Mouse (Mus musculus) small intestine, adult 2 months (tissue): ENCODE results near the gene Kcnq2. TPM values are rescaled to one million over a fixed set of nuclear protein-coding genes. Genes with fewer than 3 reads are reported as not detected.

Experiments used
- H3K27ac ChIP-seq: fragments of 200-500 bp; 2 replicates; pipeline ENCODE4 v1.5.1; 2012; ENCODE audit warnings: low read depth, low read length, control low read depth, inconsistent platforms; ENCODE audit not compliant: insufficient read depth
- H3K27me3 ChIP-seq: fragments of 200-500 bp; 2 replicates; pipeline ENCODE4 v1.6.1; 2012; ENCODE audit warnings: mild to moderate bottlenecking, moderate library complexity, low read length, inconsistent platforms; ENCODE audit not compliant: control insufficient read depth, insufficient read depth
- H3K36me3 ChIP-seq: fragments of 200-500 bp; 2 replicates; pipeline ENCODE4 v1.6.1; 2012; ENCODE audit warnings: mild to moderate bottlenecking, low read length, control low read depth, inconsistent platforms; ENCODE audit not compliant: control insufficient read depth, insufficient read depth
- H3K4me1 ChIP-seq: fragments of 200-500 bp; 2 replicates; pipeline ENCODE4 v1.6.1; 2012; ENCODE audit warnings: low read length, inconsistent platforms, mixed read lengths; ENCODE audit not compliant: control insufficient read depth, insufficient read depth, insufficient read length
- H3K4me3 ChIP-seq: fragments of 200-500 bp; 2 replicates; pipeline ENCODE4 v1.5.1; 2012; ENCODE audit warnings: low read depth, mild to moderate bottlenecking, control low read depth, inconsistent platforms, low read length, moderate library complexity
- CTCF ChIP-seq: fragments of 200-500 bp; IDR thresholded peaks from 2 replicates; pipeline ENCODE4 v1.5.1; 2012; ENCODE audit warnings: low read depth, mild to moderate bottlenecking, control low read depth, inconsistent platforms, low read length, moderate library complexity, mixed read lengths; ENCODE audit not compliant: insufficient replicate concordance, insufficient read length; ENCODE audit errors: extremely low read depth
- POLR2A ChIP-seq: fragments of 200-500 bp; IDR thresholded peaks from 2 replicates; pipeline ENCODE4 v1.6.1; 2012; ENCODE audit warnings: low read depth, mild to moderate bottlenecking, control low read depth, inconsistent platforms, low read length, moderate library complexity
- WGBS: fragments of 180-500 bp; shearing (Covaris S2); methylation state at CpG from one replicate; pipeline ENCODE4 v1.1.7; 2018; 5-methylcytosine and 5-hydroxymethylcytosine counted together
- polyA plus RNA-seq: library from polyadenylated mRNA; depleted of rRNA; stranded (reverse); fragments of >200 nt; gene quantifications from 2 replicates; pipeline ENCODE4 v1.2.3, GENCODE M21; 2012

The Kcnq2 gene
- polyA plus RNA-seq, 1 experiment = 0.51 TPM

DNA sequence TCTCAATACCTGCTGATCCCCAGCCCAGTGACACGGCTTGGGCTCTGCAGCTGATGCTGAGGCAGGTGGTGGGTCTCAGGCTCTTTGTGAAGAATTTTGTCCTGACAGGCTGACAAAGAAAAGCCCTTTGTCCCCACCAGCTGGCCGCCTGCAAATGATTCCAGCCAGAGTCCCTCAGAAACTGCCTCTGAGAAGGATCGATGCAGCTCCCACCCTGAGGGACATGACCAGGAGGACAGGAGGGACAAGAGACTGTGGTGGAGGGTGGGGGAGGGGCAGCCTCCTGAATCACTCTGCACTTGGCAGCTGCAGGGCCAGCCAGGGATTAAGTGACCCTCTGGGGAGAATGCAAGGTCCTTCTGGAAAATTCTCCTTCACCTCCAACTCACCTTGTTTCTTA is 91.1 kb downstream of the Kcnq2 start:
- TF ChIP-seq CTCF = no peak
- TF ChIP-seq POLR2A = no peak
- no peak overlapping the region for H3K4me3 ChIP-seq
- H3K27ac ChIP-seq = no peak overlapping the region
- H3K36me3 ChIP-seq = no peaks in the 10 kb centered on the region
- H3K27me3 ChIP-seq = peaks cover 11% of the 10 kb centered on the region
- 20% methylated on average over 3 of the region's 3 CpGs for WGBS
- no peaks in the 10 kb centered on the region; the same call in 1 of the 2 replicates for H3K4me1 ChIP-seq

DNA sequence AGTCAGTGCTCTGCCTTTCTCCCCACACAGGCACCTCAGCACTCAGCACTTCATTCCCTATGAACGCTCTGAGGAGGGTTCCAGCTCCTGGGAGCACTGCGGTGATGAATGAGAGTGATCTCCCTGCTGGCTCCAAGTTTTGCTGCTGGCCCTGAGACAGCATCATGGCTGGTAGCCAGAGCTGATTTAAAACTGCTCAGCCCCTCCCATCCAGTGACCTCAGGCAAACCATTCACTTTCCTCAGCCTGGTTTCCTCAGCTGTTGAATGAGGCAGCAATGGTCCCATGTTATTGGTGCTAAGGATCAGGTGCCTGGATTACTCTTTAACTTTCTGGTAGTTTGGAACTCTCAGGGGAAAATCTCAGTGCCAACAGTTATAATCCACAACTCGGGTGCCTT is 91.7 kb downstream of the Kcnq2 start, which contains the start of gene Chrna4:
TSS of gene Chrna4 (minus strand) at position 110 of the 400 bp plus-strand sequence.
- Histone ChIP-seq H3K4me3 (no peak within 1 kb of the TSS), H3K36me3 (no peaks in the 10 kb centered on the region), H3K27ac (no peak within 1 kb of the TSS), H3K27me3 (peaks cover 17% of the 10 kb centered on the region), H3K4me1 (no peaks in the 10 kb centered on the region; the same call in 1 of the 2 replicates)
- no peak for TF ChIP-seq POLR2A
- no peak for TF ChIP-seq CTCF
- WGBS = 25% methylated on average over 3 of the region's 3 CpGs

DNA sequence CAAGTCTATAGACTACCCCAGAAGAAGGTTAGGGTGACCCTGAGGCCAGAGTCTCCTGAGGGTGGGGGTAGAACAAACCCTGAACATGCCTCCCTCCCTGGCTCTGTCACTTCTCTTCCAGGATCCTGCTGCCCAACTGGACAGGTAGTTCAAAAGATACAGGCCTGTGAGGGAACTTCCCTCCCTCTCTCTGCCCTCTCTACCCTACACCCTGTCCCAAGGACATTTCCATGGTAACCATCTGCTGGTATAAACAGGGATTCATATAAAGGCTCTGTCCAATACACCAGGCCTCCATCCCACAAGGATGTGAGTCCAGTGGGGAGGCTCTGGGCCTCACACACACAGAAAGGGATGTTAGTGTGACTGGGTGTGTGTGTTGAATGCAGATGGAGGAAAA is 92.7 kb downstream of the Kcnq2 start:
- no peak overlapping the region for H3K4me3 ChIP-seq
- H3K36me3 ChIP-seq = no peaks in the 10 kb centered on the region
- H3K27ac ChIP-seq = no peak overlapping the region
- TF ChIP-seq CTCF = no peak
- no peak for TF ChIP-seq POLR2A
- H3K27me3 ChIP-seq = peaks cover 22% of the 10 kb centered on the region
- no peaks in the 10 kb centered on the region; the same call in 1 of the 2 replicates for H3K4me1 ChIP-seq

DNA sequence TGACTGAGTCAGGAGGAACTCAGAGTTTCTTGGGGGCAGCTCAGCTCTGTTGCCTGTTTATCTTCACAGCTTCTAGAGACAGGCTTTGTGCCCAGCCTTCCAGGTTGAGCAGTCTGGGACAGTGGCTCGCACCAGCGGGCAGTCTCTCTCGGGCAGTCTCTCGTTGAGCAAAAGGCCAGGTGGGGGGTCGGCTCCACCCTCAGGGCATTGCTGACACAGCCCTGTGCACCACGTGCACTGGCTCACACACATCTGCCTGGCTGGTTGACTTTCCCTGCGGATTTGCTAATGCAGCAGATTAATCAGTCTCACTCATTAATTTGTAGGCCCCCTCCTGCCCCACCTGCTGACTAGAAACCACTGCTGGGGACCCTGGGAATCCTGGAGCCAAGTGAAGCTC is 93.2 kb downstream of the Kcnq2 start:
- Histone ChIP-seq H3K27me3 (peaks cover 22% of the 10 kb centered on the region), H3K27ac (no peak overlapping the region), H3K4me1 (no peaks in the 10 kb centered on the region; the same call in 1 of the 2 replicates), H3K4me3 (no peak overlapping the region), H3K36me3 (no peaks in the 10 kb centered on the region)
- WGBS = 27% methylated on average over 7 of the region's 7 CpGs
- no peak for TF ChIP-seq POLR2A
- no peak for TF ChIP-seq CTCF

DNA sequence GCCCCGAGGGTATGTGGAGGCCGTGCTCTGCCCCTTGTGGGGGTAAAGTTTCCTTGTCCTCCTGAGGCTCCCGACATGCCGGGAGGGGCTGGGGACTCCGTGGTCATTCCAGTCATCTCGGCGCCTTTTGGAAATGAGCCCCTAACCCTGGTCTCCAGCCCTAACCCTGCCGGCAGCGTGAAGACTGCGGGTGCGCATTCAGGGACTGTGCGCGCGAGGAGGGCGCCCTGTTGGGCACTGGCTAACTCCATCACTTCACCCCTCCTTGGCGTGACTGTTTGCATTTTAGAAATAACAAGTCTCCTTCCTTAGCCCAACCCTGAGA is 95.8 kb downstream of the Kcnq2 start:
- Histone ChIP-seq H3K4me3 (peak overlapping the region; percentile 29; the same call in 1 of the 2 replicates), H3K27ac (no peak overlapping the region), H3K36me3 (no peaks in the 10 kb centered on the region), H3K27me3 (peaks cover 22% of the 10 kb centered on the region), H3K4me1 (no peaks in the 10 kb centered on the region; the same call in 1 of the 2 replicates)
- TF ChIP-seq POLR2A = no peak
- no peak for TF ChIP-seq CTCF
- WGBS = 4% methylated on average over 16 of the region's 16 CpGs

DNA sequence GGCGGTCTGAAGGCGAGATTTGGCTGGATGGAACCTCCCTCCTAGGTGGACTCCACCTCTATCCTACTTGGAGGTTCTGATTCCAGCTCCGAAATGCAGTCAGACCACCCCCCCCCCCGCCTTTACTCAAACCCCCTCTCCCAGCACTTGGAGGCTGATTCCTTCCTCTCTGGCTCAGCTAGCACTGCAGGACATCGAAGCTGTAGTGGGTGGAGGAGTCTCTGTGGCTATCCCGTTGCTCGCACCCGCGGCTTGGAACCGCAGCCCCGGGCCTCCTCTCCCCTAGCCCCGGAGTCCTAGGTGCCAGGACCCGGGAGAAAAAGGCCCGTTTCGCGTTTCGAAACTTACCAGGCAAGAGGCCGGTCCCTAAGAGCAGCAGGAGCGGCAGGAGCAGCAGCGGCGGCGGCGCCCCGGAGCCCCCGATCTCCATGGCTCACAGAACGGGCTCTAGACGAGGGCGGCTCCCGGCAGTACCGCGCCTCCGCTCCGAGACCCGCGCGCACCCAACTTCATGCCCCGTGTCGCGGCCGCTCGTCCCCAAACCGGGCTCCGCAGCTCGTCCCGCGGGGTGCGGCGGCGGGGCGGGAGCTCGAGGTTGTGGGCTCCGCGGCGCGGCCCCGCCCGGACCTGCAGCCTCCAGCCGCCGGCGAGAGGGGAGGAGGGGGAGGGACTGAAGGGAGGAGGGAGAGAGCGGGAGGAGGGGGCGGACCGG is 96.3 kb downstream of the Kcnq2 start:
- Histone ChIP-seq H3K27ac (no peak overlapping the region), H3K4me3 (peak overlapping the region; percentile 29), H3K36me3 (no peaks in the 10 kb centered on the region), H3K27me3 (peaks cover 22% of the 10 kb centered on the region), H3K4me1 (no peaks in the 10 kb centered on the region; the same call in 1 of the 2 replicates)
- TF ChIP-seq CTCF (no peak), POLR2A (no peak)
- 2% methylated on average over 62 of the region's 63 CpGs for WGBS

DNA sequence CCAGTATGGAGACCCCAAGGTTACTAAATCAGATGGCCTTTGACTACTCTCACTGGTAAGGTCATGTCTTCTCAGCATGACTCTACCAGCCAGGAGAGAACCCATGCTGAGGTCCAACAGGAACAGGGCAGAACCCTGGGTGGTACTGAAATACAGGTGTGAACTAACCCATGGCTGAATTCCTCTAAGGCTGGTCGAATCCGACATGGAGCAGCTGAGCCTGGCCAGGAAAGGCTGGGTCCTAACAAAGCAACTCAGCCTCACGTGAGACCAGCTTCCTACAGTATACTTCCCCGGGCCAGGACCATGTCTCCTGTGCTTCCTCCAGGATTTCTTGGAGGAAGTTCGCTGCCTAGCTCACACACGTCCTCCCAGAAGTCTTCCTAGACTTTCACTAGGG is 98.5 kb downstream of the Kcnq2 start:
- TF ChIP-seq POLR2A (no peak), CTCF (no peak)
- H3K4me3 ChIP-seq = no peak overlapping the region
- no peaks in the 10 kb centered on the region for H3K36me3 ChIP-seq
- H3K27ac ChIP-seq = no peak overlapping the region
- 62% methylated on average over 6 of the region's 6 CpGs for WGBS
- peaks cover 22% of the 10 kb centered on the region for H3K27me3 ChIP-seq
- H3K4me1 ChIP-seq = no peaks in the 10 kb centered on the region; the same call in none of the 2 replicates
